Mouse (Mus musculus): ENCODE measurements at regions not wholly inside any gene's neighbourhood (a gene's known extent, or its start where the extent isn't known, plus 50 kb on each side); places are given as distances from the start of the nearest gene placed in this dataset.

- no peak for DNase-seq
Observed at GRCm38 (mm10) chr10:68378212-68378611, 99.7 kb upstream of the Arid5b start.

DNA sequence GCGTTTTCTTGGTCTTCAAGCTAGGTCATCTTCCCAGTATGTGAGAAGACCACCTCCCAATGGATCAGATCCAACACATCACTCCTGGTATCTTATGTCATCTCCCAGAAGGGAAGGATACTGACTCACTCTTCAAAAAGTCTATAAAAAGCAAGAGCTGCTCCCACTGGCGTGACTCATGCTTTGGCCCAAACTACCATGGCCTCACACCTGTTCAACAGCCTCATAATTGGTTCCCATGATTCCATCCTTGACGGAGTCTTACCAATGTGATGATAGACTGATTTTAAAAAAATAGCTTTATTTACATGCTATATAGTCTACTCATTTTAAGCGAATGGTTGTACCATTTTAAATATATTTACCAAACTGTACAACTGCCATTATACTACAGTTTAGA, 98.9 kb upstream of the Arid5b start:
- no peak for DNase-seq

- no peak for DNase-seq
Observed at GRCm38 (mm10) chr10:68373875-68374274, 95.3 kb upstream of the Arid5b start.

DNA sequence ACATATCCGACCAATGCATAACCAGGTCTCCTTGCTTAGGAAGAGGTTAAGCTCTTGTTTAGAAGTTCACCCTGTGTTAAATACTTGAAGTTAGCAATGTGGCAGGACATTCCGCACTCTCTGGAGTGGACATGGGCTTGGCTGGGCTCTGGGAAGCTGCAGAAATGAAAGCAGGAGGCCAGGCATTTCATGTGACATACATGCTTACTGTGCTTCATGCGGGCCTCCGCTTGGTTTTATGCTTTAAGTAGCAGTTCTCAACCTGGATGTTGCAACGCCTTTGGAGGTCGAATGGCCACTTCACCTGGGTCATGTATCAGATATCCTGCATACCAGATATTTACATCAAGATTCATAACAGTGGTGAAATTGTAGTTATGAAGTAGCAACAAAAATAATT, 93.2 kb upstream of the Arid5b start:
- no peak for DNase-seq

DNA sequence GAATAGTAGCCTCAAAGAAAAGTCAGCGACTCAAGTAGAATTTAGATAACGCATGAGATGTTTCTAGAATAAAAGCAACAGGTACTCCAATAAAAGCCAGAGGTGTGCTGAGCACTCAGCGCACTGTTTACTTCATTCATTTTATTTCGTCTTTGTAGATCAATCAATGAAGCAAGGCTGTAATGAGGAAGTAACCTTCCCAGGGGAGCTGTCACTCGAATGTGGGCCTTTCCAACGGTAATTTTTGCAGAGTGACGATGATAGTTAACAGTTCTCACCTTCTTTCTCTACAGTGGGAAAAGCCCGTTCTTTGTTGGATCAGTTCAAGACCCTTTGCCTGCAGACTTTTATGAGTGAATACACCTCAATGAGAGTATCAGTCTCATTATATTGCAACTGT, 92.4 kb upstream of the Arid5b start:
- no peak for DNase-seq

- no peak for DNase-seq
Observed at GRCm38 (mm10) chr10:68366796-68367195, 88.3 kb upstream of the Arid5b start.

DNA sequence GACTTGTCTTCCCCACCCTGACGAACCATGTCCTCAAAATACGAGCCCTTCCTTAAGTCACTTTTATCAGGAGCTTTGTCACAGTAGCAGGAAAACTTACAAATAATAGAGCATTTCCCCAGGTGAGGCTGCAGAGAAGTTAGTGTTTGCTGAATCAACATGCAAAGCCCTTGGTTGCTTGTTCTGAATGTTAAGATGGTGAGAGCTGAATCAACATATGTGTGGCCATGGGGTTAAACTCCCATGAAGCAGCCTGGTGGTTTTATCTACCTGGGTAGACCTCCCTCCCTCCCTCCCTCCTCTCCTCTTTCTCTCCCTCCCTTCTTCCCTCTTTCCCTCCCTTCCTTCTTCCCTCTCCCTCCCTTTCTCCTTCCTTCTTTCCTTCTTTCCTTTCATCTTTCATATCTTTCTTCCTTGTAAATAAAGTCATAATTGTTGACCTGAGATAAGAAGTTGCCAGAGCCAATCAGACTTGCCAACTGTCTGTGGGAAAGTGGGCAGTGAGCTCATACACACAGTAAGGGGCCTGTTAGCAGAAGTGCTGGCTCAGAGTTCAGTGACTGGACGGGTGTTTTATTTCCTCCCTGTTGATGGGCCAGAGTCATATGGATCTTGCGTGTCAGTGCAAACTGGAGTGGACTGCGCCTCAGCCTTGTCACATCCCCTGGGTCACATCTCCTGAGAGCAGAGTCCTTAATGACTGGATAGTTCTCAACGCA, 82.4 kb upstream of the Arid5b start:
- no peak for DNase-seq

DNA sequence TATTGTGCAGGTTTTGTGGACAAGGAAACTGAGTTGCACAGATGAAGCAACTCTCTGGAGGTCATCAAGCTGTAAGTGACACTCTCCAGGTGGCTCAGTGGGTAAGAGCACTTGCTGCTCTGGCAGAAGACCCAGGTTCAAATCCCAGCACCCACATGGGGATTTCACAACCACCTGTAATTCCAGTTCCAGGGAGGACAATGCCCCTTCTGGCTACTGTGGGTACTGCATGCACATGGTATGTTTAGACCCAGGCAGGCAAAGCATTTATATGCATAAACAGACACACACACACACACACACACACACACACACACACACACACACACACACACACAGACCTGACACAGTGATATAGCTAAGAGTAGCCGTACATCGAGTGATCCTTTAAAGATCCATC, 80.6 kb upstream of the Arid5b start:
- DNase-seq = no peak

GRCm38 (mm10) chr10:68356973-68357372, 78.4 kb upstream of the Arid5b start:
- peak; percentile 13 for DNase-seq

DNA sequence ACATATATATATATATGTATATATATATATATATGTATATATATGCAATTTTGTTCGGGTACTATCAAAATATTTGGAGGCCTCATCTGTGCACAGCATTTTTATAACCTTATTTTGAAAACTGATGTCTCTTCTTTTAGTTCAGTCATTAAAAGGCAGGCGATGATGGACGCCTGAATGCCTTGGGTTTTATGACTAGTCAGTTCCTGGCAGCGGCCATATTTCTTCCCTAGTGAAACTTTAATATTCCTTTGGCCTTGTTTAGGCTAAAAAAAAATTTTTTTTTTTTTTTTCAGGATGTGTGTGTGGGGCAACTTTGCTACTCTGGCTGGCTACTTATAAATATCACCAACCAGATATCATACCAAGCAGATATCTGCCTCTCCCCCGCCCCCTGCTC, 78.0 kb upstream of the Arid5b start:
- no peak for DNase-seq

GRCm38 (mm10) chr10:68356093-68356485, 77.5 kb upstream of the Arid5b start:
- DNase-seq = no peak

GRCm38 (mm10) chr10:68355471-68356092, 77.0 kb upstream of the Arid5b start:
- DNase-seq = no peak

- peak; percentile 44 for DNase-seq
Observed at GRCm38 (mm10) chr10:68354335-68355231, 76.0 kb upstream of the Arid5b start.

DNA sequence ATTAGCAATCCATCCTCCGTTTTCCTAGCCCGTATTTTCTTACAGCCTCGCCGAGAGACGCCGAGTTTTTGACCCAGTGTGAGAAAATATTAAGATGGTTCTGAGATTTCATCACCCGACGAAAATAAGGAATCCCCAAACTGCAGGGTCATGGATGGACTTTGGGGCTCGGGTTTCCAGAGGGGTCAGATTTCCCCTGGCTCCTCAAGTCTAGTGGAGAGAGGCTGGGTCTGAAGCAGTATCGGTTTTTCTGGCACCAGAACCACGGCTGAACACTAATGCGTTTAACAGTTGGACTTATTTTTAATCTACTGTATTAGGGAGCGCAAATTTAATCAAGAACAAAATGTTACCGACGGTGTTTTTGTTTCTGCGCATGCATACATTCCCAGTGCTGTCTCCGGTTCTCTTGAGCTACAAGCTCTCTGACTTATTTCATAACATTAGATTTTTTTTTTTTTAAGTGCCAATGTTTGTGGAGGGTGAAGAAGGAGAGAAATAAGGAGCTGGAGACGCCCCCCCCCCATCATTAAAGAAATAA, 75.2 kb upstream of the Arid5b start:
- DNase-seq = no peak

DNA sequence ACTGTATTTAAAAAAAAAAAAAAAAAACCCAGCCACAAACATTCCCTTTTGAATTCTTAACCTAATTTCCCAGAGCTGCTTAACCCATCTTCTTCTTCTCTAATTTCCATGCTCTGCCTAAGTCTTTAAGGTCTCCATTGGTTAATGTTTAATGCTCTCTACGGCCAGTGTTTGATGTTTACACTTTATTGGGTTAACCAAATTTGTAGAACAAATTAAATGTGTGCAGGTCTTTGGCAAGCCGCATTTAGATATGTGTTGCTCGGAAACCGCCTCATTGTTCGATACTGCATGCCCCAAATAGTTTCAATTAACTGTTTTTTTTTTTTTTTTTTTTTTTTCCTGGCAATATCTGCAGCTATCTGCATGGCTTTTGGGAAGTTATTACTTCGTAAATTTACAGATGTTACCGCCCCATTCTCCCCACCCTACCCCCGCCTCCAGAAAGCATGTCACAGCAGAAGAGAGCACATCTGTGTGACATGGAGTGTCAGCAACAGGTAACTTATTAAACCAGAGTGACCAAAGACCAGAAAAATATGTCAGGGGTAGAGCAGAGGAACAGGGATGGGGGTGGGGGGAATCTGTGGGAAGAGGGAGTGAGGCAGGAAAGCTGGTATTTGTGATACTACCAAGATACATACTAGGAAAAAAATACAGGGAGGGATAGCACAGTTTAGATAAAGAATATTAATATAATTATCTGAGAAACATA, 73.5 kb upstream of the Arid5b start:
- no peak for DNase-seq

- no peak for DNase-seq
Observed at GRCm38 (mm10) chr10:68351441-68351840, 72.9 kb upstream of the Arid5b start.

DNA sequence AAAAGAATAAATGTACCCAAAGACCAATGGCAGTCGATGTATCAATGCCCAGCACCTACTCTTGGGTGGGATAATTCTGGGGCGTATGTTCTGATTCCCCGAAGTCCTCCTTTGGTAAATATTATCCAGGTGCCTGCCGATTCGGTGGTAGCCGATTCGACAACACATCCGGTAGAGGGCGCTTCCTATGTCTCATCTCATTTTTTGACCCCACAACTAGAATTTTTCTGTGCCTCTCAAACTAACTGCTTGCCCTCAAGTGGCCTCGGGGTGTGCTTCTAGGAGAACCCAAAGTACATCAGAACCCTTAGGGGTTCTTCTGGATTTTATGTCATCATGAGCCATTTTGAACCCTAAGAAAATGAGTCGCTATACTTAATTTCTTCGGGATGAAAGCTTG, 72.3 kb upstream of the Arid5b start:
- no peak for DNase-seq

DNA sequence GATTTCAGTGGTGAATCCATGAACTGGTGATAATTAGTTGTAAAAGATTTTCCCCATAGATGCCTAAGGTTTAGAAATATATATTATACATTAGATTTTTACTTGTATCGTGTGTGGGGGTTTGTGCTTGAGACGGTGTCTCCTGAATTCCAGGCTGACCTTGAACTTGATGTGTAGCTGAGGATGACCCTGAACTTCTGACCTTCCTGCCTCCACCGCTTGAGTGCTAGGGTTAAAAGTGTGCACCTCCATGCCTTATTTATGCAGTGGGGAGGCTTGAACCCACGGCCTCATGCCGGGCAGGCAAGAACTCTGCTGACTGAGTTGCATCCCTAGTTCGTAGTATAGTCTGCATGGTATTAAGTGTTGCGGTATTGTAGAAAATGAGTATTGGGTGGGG, 69.3 kb upstream of the Arid5b start:
- DNase-seq = no peak

DNA sequence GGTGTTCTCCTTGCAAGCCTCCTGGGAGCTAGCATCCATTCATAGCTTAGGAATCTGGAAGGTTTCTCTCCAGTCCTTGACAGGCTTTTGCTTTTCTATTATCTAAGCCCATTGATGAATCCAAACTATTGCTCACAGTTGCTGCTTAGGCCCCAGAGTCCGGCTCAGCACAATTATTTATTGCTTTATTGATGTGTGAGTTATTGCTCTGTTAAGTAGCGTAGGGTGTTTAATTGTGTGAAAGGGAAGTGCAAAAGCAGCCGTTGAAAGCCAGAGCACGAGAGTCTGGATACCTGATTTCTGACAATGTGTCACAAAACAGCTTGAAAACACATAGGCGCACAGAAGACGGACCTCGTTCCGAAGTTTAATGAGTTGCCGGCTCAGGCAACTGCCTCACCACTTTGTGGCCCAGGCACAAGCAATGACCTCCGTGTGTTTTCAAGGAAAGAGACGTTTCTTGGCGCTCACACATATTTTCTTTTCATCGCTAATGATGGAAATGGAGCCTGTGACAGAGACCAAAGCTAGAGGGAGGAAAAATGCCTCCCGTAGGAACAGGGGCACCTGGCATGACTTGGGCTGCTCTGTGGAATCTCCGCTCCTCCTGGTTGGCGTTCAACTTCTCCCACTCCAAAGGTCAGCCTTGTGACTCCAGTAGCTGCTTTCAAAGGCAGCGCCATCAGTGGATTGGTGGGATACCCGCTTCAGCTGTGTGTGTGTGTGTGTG, 66.6 kb upstream of the Arid5b start:
- DNase-seq = no peak

DNA sequence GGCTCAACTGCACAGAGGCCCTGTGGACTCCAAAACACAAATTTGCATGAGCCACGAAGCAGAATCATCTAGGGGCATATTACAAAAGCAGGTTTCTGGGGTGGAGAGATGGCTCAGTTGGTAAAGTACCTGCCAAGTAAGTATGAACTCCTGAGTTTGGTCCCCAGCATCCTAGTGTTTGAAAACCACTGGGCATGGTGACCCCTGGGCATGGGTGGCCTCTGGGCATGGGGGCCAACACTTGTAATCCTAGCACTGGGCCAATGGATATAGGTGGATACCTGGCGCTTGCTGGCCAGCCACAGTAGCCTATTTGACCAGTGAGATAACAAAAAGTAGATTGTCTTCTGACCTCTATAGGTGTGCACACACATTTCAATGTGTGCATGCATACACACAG, 65.7 kb upstream of the Arid5b start:
- no peak for DNase-seq

GRCm38 (mm10) chr10:68334054-68334453, 55.5 kb upstream of the Arid5b start:
- no peak for DNase-seq

All from heart, postnatal 4 days (tissue).